Mouse (Mus musculus) kidney, postnatal 14 days (tissue): ENCODE measurements around the gene Gm28043.
"Not testable (repeated sequence)": the region's sequence is repeated elsewhere in the genome, so short reads cannot be mapped to it uniquely, and the experiment has no call there.

Experiments used
- DNase-seq: peaks from one replicate; pipeline ENCODE4 v3.0.0; 2022; ENCODE audit warnings: mixed read lengths

Gene Gm28043

DNA sequence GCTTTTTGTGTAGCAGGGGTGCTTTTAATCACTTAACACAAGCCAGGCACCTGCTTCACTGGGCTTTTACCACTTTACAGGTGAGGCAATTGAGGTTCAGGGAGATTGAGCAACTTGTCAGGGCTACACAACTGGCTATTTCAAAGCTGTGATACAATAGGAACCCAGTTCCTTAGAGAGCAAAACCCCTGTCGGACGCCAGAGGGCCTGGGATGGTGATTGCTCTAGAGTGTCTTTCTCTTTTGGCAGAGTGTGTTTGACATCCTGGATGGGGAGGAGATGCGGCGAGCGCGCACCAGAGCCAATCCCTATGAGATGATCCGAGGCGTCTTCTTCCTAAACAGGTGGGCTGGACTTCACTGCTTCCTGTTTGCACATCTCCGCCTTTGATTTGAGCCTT is 67.0 kb downstream of the Gm28043 start:
- DNase-seq, result no peak

DNA sequence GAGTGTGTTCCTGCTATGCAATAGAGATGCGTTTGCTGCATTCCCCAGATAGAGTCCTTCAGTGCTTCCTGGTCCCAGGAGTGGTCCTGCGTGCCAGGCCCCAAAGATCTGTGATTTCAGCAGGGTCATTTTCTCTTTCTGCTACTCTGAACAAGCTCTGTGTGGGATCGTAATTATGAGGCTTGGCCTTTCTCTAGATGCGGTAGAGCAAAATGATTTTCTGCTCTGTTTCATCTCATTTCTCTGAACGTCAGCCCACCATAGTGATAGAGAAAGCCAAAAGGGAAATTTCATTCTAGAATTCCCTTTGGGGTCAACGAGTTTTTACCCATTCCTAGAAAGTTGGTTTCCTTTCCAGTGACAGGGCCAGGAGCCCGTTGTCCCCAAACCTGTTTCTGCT is 67.6 kb downstream of the Gm28043 start:
- no peak for DNase-seq

DNA sequence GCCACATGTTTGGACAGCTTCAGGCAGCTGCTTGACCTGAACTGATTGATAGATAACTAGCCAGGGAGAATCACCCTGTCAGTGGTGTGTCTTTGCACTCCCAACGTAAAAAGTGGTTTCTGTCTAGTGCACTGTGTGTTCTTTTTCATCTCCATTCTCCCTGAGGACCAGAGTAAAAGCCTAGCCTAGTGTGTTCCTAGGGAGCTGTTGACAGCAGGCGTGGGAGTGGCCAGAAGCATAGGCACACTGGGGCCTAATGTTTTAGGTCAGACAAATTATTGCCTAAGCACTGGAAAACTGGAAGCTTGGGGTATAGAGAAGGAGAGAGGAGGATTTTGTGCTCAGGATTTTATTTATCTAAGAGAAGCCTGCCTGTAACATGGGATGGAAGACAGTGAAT is 68.5 kb downstream of the Gm28043 start:
- no peak for DNase-seq

DNA sequence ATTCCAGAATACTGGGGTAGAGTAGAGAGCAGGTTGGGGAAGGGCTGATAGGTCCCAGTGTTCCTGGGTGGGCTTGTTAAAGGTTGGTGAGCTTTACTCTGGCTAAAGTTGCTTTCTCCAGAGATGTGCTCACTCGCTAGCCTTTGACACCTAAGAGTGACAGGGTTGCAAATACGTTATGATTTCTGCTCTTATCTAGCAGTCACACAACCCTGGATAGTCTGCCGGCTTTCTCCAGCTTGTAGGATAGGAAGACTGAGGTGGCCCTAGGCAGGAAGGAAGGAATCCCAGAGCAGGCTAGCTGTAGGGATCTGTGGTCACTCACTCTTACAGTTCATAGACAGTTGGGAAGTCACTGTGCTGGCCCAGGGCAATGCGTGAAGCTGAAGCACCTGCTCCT is 69.6 kb downstream of the Gm28043 start:
- DNase-seq, result no peak

DNA sequence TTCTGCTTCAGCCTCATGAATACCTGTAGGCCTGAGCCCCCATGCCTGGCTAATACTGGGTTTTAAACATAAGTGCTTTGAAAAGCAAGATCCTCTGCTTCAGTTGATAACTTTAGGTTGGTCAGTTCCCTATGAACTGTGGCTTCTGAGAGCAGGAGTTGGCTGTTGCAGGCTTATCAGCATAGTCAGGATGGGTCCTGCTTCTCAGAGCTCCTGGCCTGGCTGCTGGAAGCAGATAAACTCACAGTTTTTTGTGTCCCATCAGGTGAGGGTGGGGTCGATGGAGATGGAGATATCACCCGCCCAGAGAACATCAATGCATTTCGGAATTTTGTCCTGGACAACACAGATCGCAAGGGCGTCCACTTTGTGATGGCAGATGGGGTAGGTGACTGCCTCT is 72.1 kb downstream of the Gm28043 start:
- no peak for DNase-seq

DNA sequence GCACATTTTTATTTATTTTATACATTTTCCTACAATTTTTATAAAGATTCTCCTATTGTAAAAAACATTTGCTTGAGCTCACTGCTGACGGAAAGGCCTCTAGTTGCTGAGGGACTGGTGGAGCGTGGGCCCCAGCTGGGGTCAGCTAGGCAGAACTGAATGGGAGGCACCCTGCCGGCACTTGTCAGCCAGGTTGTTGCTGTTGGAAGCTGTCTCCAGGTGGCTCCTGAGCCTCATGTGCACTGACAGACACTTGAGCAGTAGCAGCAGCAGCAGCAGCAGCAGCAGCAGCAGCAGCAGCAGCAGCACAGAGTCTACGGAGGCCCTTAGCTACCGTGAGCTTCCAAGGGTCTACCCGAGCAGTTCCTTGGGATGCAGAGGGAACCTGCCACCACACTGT is 72.7 kb downstream of the Gm28043 start:
- no peak for DNase-seq

DNA sequence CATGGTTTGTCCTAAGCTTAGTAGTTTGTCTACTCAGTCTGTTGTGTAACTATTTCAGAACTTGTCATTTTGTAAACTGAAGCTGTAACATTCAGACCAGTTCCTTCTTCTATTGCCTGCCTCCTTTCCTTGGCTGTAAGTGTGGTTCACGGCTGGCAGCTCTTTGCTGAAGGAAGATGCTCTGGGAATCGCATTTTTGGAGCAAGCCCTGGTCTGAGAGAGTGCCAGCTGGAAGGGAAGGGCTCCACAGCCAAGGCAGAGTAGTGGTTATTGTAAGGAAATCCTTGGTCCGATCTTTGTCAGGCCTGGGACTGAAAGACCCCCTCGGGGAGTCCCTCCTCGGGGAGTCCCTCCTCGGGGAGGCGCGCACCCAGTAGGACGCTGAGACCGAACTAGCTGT is 73.9 kb downstream of the Gm28043 start:
- DNase-seq, result no peak

DNA sequence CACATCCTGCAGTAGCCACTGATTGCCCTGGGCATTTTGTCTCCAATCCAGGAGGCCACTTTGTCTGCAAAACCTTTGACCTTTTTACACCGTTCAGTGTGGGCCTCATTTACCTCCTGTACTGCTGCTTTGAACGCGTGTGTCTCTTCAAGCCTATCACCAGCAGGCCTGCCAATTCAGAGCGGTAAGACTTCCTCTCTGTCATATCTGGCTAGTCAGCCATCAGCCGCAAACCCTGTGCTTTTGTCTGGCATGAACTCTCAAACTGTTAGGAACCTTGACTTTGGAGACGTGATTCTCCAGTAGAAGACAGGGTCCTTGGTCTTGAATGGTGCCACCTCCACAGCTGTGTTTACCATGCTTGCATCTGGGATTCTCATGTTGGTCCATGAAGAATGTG is 75.6 kb downstream of the Gm28043 start:
- DNase-seq, result no peak

DNA sequence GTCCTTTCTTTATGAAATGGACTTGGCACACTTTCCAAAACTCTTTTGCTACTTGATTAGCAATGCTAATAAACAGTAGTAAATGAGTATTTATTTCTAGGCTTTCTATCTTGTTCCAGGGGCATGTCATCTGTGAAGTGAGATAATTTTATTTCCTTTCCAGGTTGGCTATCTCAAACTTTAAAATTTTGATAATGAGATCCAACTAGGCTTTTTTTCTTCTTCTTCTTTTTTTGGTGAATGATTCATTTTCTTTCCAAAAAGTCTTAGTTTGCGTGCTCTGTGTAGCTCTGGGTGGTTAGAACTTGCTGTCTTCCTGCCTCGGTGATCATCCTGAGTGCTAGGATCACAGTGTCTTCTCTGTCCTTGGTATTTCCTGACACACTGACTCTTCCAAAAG is 78.2 kb downstream of the Gm28043 start:
- DNase-seq, result no peak

DNA sequence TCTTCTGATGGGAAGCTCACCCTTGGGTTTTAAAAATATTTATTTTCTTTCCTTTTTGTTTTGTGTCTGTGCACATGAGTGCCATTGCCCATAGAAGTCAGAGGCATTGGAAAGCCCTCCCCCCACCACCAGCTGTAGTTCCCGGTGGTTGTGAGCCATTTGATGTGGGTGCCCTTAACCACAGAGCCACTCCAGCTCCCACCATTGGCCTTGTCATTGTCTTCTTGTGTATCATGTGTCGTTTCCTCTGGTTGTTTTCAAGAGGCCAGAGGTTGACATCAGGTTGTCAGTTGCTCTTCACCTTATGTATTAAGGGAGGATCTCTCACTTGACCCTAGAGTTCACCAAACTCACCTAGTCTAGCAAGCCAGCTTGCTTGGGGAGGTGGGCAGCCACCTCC is 78.9 kb downstream of the Gm28043 start:
- no peak for DNase-seq

DNA sequence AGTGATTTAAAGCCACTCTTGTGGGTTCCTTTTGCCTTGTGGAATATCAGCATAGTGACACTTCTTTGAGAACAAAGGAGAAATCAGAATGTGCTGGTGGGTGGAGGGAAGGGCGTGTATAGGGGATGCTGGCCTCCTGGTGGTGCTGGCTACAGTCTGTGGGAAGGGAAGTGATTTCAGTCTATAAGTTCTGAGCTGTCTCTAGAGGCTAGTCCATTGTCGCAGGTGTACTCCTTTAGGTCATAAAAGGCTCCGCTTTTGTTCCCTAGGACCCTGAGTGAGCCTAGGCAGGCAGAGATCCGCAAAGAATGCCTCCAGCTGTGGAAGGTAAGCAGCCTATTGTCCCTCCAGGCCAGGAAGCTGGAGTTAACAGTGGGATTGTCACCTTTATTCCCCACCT is 79.8 kb downstream of the Gm28043 start:
- no peak for DNase-seq

DNA sequence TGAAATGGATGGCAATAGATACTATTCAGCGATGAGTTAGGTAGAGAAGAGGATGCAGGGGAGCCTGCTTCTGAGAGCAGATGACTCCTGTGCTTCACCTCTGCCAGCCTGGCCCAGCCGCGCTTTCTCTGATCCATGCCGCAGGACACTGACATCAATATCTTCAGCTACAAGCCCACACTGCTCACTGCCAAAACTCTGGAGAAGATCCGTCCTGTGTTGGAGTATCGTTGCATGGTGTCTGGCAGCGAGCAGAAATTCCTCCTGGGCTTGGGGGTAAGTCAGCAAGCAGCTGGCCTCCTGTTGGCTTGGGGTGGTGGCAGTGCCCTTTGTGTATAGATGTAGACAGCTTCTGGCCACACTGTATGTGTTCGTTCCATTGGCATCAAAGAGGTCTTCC is 82.3 kb downstream of the Gm28043 start:
- no peak for DNase-seq

DNA sequence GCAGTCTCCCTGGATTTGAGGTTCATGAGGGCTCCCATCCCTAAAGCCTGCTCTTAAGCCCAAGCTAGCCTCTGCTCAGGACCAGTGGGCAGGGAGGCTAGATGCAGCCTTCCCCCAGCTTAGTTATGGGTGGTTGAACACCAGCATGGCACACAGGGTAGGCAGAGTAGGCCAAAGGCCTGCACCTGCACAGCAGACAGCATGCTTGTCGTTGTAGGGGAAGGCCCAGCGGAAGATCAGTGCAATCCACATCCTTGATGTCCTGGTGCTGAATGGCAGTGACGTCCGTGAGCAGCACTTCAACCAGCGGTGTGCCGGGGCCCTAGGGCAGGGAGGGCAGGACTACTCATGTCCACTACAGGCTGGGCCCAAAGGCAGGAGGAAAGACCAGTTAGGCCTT is 83.7 kb downstream of the Gm28043 start:
- no peak for DNase-seq

DNA sequence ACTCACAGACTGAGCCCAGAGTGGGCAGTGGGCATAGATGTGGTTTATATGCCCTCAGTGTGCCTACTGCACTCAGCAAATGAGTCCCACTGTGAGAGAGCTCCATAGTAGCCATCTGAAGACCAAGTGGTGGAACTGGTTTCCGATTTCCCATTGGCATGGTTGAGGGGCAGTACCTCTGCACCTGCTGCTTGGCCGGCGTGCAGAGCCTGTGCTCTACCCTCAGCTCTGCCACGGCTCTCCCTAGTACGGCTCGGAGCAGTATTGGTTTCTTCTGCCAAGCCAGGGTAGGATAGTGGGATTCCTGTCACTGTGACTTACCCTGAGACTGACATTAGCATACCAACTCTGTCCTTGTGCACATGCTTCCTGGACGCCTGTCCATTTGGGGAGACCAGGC is 85.9 kb downstream of the Gm28043 start:
- DNase-seq, result no peak

DNA sequence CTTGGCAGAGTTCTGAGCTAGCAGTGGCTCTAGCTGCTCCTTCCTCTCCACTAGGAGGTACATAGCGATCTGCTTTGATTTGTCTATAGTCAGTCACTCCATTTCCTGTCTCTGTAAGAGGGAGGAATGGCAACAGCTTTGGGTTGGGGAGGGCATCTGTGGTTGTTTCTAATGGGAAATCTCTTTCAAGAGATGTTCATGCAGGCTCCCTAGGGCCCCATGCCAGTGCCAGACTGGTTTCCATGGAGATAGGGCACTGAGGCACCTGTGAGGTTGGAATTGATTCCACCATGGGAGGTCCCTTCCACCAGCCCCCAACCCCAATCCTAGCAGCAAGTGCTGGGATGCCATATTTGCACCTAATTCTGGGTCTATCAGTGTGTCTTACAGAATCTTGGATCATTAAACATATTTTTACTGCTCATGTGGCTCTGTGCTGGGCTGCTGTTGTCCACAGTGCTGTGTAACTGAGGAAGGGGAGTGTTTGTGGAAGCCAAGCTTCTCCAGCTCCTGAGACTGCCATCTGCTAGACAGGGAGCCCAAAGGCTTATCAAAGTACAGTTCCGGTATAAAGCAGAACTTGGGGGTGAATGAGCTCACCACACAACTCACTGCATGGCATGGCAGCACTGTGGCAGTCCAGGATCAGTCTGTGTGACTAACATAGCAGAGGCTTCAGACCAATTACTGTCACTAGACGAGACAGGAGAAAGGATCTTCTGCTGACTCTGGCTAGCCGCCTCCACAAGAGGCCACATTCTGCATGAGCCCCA is 88.4 kb downstream of the Gm28043 start:
- DNase-seq, result no peak

DNA sequence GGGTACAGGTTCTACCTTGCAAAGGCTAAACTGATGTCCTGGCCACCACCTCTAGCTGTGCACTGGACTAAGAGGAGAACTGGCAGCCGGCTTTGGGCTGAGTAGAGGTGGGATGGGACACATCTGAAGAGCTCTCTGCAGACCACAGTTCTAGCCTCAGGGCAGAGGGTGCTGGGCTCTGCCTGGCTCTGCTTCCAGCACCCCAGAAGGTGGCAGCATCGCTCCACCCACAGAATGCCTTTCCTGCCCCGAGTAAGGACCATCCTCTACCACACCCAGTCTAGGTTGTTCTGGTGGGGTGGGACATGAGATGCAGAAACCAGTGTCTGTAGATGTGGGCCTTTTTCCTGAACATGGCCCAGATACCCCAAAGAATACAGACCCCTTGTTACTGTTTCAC is 90.1 kb downstream of the Gm28043 start:
- DNase-seq, result peak; percentile 51

DNA sequence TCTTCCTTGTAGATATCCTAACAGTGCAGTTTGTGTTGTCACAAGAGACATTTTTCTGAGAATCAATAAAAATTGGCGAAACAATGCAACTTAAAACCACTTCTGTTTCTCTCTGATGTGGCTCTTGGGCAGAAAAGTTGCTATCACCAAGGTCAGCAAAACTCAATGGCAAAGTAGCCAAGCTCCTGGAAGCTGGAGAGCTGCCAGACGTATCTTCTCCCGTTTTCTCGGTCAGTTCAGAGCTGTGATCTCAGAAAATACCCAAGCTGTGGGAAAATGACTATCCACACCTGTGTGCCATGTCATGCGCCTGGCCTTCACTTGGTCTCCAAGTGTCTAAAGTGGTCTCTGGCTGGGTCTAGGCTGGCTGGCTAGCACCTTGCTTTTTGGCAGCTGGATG is 91.2 kb downstream of the Gm28043 start:
- peak; percentile 33 for DNase-seq

DNA sequence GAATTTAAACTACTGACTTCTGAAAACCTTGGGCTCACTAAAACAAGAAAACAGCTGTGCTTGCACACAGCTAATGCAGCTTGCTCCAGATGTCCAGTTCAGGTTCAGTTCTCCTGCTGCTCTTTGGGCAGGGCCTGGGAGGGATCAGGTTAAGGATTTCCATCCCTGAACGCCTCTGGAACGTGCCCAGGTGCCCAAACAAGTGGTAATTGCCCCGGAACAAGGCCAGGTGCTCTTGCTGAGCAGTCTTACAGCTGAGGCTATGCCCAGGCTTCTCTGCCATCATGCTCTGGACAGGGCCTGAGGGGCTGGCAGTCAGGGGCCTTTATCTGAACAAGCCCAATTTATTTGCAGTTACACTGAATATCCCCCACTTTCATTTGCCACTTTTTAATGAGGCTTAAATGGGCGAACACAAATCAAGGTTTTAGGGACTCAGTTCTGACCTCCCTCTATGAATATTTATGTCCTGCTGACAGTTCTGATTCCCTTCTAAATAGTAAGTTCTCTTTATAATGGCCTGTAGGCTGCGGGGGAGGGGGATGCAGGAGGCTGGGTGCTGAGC is 92.4 kb downstream of the Gm28043 start:
- no peak for DNase-seq

DNA sequence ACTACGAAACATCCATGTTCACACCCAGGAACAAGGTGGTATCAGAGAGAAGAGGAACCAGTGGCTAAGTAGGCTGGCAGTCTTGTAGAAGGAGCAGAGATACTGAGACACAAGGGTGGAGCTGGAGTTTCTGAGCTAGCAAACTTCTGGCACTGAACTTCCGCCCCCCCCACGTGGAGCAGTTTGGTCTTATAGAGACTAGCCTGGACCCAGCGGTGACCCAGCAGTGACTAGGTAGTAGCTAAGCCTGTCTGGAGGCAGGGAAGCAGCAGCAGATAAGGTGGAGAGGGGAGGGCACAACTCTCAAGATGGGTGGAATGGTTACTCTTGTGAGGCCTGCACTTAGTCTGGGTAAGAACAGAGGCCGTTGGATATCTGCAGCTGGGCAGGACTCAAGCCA is 94.1 kb downstream of the Gm28043 start:
- DNase-seq, result no peak

DNA sequence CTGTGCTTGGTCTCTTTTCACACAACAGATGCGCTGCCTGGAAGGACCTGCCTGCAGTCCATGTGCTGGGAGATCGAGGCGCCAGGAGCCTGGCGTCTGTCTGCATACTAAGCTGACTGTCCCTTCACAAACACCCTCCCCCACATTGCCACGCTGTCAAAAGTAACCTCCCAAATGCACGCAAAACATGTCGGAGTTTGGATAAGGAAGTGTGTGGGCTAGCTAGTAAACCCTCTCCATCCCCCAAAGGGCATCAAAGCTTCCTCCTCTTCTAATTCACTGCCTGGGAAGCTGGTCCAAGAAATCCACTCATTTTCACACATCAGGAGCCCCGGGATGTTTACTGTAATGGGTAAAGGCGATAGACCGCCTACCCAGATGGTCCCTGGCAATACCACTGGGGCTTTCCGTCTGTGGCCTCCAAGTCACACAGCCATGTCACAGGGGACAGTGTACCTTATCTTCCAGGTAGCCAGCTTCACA is 95.9 kb downstream of the Gm28043 start:
- DNase-seq, result no peak

DNA sequence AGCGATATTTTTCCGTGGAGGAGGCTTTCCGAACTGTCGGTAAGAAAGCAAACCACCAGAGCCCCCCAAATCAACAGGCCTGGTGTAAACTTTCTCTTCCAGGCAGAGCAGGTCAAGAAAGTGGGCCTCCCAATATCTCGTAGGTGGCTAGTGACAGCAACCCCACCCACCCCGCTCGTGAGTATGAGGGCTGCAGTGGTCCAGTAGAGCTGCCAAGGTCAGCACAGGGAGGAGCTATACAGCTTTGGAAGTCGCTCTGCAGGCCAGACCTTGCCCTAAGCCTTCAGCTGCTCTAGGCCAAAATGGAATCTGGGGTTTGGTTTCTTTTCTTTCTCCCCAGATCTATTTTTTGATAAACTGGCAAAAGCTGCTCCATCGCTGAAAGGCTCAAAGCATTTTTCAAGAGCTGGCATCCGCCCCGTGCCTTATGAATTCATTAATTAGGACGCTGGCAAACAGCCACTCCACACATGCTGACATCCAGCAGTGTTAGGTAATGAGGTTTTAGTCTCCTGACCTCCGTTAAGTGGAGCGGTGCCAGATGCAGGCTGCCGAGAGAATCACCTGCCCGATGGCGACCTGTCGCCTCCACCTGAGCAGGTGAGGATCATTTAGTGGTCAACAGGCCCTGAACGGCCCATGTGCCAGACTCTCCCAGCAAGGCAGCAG is 96.5 kb downstream of the Gm28043 start:
- DNase-seq, result peak; percentile 84

DNA sequence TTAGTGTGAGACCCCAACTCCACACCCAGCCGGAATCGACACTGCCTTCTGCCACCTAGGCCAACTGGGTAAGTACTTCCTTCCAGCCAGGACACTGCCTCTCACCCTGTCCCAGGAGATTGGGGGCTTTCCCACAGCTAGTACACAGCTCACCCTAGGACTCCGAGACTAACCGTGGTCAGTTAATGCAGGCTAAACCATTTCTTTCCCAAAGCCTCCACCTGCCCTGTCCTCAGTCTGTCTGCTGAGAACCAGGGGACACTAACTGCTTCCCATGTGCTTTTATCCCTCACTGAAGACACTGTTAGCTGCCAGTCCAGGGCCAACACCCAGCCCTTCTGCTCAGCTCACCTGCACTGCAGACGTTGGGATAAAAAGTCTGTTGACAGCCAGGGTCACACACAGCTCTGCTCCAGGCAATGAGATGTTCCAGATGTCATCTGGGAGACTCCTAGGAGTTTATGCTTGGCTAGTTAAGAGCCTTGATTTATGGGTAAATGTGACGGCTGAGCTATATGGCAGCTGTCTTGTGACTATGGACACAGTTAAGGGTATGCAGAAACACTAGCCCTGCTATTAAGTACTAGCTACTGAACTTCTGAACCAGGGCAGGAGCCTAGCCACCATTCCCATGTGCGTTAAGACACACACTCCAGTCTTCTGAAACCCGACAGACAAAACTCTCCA is 97.2 kb downstream of the Gm28043 start:
- DNase-seq, result no peak

DNA sequence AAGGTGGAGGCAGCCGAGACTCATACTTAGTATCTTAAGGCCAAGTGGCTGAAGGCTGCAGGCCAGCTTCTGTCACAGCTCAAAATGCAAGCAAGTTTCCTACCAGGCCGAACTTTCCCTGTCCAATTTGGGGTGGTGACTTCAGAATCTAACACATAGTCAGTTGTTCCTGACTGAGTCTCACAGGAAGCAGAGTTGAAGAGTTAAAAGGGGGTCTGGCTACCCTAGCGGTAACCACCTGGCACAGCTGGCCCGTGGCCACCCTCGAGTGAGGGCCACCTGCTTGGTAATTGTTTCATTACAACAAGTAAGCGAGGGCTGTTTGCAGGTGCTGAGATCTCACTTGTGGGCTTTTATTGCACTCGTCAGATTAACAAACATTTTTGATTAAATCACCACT is 97.9 kb downstream of the Gm28043 start:
- no peak for DNase-seq

DNA sequence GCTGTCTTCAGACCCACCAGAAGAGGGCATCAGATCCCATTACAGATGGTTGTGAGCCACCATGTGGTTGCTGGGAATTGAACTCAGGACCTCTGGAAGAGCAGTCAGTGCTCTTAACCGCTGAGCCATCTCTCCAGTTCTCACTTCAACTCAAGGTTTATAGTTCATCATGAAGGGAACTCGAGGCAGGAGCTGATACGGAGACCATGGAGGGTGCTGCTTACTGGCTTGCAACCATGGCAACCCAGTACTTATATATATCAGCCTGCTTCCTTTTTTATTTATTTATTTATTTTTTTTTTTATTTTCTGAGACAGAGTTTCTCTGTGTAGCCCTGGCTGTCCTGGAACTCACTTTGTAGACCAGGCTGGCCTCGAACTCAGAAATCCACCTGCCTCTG is 99.1 kb downstream of the Gm28043 start:
- not testable (repeated sequence) for DNase-seq
